Mouse (Mus musculus): ENCODE results near the gene Stkld1. TPM values are rescaled to one million over a fixed set of nuclear protein-coding genes. Genes with fewer than 3 reads are reported as not detected.

Gene Stkld1
- under 1 TPM in 1 of 2 experiments, not detected in 1; 0.08 TPM for polyA plus RNA-seq (2012; fragmentation: generic; extraction: Trizol)

DNA sequence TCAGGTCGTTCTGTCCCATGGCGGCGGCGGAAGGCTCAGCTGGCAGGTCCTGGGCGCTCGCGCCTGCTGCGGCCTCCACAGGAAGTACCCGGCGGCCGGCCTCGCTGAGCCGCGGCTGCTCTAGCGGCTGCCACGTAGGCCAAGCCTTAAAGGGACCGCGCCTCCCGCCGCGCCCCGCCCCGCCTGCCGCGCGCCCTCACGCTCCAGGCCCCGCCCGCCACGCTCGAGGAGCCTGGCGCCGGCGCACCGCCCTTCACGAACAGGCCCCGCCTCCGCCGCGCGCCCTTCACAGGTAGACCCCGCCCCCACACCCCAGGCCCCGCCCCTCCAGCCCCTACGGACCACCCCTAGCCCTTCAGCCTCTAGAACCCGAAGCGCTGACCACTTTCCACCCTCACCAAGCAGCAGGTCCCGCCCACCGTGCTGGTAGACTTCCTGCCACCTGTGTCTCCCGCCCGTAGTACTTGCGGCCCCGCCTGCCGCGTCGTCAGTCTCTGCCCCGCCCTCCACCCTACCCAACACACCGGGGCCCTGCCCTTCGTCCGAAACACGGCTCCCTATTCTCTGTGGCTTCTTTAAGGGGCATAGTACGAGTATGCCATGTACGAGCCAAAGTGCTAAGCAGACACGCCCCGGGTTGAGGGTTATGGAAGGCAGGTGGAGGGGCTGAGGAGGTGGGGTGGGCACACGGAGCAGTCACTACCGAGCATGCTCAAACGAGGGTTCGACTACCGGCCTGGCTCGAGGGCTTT, at the start of gene Stkld1, which contains the start of gene Surf4:
TSS of gene Stkld1 (plus strand) at position 744 of the 752 bp plus-strand sequence.
TSS of gene Surf4 (minus strand) at position 625 of the 752 bp plus-strand sequence.

DNA sequence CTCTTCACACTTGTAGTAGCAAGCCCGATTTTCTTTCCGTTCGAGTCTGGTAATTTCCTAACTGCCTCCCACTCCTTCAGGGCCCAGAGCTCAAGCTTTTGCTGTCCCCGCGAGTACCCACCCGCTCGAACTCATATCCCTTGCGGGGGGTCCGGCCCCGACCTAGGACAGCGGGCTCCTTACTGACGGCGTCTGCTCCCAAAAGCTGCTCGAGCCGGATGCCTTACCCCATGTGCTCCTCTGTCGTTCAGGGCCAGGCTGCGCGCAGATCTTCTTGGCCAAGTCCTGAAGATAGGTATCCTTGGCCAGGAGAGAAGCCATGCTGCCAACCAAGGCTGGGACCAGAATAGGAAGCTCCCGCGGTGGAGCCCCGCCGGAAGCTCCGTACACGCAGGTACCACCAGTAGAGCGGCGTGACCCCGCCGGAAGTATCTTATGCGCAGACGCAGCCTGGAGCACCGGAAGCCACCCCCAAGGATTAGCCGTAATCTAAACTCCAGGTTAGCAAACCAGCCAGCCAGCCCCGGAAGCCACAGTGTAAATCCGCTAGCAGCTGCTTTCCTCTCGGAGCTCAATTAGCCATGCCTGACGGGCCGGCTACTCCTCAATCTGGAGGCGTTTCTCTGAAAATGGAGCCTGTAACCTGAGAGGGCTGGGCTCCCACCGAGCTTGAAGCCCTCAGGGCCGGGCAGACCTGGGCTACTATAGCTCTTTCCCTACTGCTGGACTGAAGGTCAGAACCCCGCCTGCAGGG, 31.2 kb upstream of the Stkld1 start, which contains the start of gene Surf6:
TSS of gene Surf6 (minus strand) at position 413 of the 754 bp plus-strand sequence.

DNA sequence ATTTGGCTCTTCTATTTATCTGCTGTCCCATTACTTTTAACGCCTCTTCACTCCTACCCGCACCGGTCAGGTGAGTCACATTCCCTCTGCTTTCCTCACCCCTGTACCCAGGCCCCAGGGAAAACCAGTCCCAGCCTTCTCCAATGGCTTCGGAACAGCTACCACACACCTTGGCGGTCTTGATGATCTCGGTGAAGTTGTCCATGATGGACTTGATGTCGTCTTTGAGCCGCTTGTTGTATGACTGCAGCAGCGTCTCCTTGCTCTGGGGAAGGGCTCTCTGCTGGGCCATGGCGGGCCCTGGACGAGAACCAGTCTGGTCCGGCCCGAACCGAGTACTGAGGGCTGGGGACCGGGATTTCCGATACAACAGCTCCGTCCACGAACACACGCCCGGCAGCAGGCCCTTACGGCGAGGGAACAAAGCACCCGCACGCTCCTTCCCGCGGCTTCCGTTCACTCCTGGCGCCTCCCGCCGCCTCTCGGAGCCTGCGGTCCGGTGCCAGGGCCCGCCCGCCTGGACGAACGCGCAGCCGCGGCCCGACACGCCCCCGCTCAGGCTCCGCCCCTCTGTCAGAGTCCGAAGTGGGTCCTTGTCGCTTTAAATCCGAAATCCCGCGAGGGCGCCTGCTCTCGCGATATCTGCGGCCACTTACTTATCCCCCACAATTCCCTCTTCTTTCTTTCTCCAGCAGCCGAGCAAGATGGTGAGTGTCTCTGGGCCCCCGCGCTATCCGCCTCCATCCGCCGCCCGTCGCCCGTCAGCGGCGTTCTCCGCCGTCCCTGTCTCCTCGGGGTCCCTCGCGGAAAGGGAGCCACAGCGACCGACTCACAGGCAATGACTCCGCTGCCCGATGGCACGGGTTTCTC, 23.5 kb upstream of the Stkld1 start, which contains the start of the genes Med22 and Rpl7a:
TSS of gene Med22 (minus strand) at position 554 of the 870 bp plus-strand sequence.
TSS of gene Rpl7a (plus strand) at position 641 of the 870 bp plus-strand sequence.

DNA sequence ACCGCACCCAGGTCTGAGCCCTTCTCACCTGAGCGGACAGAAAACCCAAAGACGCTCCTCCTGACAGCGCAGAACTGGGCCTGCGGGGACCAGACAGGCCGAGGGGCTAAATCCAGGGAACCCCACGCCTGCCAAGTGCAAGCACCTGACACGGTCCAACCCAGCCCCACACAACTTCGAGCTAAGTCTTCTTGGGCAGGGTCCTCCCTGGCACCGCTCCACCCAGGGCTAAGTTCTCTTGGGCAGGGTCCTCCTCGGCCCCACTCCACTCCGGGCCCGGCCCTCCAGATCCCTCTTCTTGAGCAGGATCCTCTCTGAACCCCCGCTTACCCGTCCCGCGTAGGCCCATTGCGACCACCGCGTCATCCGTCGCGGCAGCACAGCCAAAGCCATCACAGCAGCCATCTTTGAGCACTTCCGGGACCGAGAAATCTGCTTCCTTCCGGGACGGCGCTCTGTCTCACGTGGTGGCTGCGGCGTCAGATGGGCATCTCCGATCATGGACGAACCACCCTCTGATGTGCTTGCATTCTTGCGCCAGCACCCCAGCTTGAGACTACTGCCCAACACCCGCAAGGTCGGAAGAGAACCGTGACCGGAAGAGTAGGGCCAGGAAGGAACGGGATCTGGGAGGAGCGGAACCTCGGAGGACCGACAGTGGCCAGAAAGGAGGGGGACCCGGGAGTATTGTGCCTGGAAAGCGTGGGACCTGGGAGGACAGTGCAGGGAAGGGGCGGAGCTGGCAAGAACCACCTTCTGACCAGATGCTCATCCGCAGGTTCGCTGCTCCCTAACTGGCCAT, 17.7 kb upstream of the Stkld1 start, which contains the start of the genes Surf2 and Surf1:
TSS of gene Surf2 (plus strand) at position 441 of the 802 bp plus-strand sequence.
TSS of gene Surf1 (minus strand) at position 604 of the 802 bp plus-strand sequence.

DNA sequence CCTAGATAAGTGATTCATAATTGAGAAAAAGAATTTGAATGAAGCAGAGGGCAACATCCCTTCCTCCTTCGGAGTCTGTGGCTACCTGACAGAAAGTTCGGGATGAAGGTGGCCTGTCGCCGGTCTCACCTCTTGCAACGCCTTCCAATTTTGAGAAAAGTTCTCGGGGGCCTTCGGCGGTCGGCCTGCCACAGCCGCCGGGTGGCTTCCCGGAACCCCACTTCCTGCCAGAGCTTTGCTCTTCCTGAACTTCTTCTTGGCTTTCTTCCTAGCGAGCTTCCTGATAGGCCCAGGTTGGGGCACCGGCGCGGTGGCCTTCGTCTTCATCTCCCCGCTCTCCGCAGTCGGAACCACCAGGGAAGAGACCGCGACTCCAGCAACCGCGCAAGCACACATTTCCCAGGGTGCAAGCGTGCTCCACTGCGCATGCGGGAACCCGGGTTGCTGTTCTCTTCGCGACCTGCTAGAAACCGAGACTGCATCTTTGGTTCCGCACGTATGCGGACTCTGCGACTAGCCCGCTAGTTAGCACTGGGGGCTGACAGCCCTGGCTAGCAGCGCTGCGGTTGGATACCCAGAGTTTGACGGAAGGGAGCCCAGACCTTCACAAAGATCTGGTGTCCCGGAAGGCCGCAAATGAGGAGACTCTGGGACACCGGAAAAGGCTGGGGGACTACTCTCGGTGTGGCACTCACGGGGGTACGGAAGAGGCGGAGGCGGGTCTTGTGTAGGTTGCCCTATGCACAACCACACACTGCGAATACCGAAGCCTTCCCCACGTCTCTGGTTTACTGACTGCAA, 30.3 kb downstream of the Stkld1 start, which contains the start of gene Rexo4:
TSS of gene Rexo4 (minus strand) at position 464 of the 801 bp plus-strand sequence.

DNA sequence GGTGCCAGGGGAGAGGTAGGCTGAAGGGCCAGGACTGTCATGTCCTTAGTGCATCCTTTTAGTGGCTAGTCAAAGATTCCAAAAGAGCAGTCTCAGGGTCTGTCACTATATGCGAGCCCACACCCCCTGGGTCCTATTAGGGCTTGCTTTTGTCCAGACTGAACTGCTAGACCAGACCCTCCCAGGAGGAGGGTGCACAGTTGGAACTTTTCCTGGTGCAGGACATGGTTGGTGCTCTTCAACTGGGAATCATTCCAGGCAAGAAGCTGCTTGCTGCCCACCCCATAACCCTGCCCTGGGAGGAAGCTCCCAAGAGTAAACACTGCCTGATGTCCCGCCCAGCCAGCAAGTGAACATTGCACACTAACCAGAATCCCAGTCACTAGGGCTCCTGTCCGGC, 39.3 kb downstream of the Stkld1 start, which contains the start of gene Adamts13:
TSS of gene Adamts13 (plus strand) at position 301 of the 400 bp plus-strand sequence.

Other genes with a start within 250 kb of the Stkld1 start
- gene Abo, start 69.1 kb upstream of the Stkld1 start, polyA plus RNA-seq (2012; fragmentation: generic; extraction: Trizol), result not detected
- gene Surf6, start 31.2 kb upstream of the Stkld1 start, polyA plus RNA-seq (2012; fragmentation: generic; extraction: Trizol), result 10 to 100 TPM in 1 of 2 experiments, 1 to 10 TPM in 1; 6.2 to 11.8 TPM
- gene Med22, start 23.4 kb upstream of the Stkld1 start, polyA plus RNA-seq (2012; fragmentation: generic; extraction: Trizol), result 10 to 100 TPM; 18.1 to 33.0 TPM
- gene Rpl7a, start 23.3 kb upstream of the Stkld1 start, polyA plus RNA-seq (2012; fragmentation: generic; extraction: Trizol), result 1,000 to 10,000 TPM; 2,251 to 2,959 TPM
- gene Surf2, start 17.7 kb upstream of the Stkld1 start, polyA plus RNA-seq (2012; fragmentation: generic; extraction: Trizol), result 10 to 100 TPM; 14.8 to 23.7 TPM
- 10 to 100 TPM; 46.8 to 97.0 TPM for gene Surf1, start 17.5 kb upstream of the Stkld1 start, polyA plus RNA-seq (2012; fragmentation: generic; extraction: Trizol)
- gene Surf4, start 119 bp upstream of the Stkld1 start, polyA plus RNA-seq (2012; fragmentation: generic; extraction: Trizol), result 100 to 1,000 TPM in 1 of 2 experiments, 10 to 100 TPM in 1; 94.2 to 135 TPM
- 10 to 100 TPM; 10.3 to 29.9 TPM for gene Rexo4, start 30.3 kb downstream of the Stkld1 start, polyA plus RNA-seq (2012; fragmentation: generic; extraction: Trizol)
- gene Adamts13, start 39.4 kb downstream of the Stkld1 start, polyA plus RNA-seq (2012; fragmentation: generic; extraction: Trizol), result not detected
- gene Cacfd1, start 75.9 kb downstream of the Stkld1 start, polyA plus RNA-seq (2012; fragmentation: generic; extraction: Trizol), result 10 to 100 TPM in 1 of 2 experiments, 1 to 10 TPM in 1; 8.0 to 30.6 TPM
- gene Slc2a6, start 94.0 kb downstream of the Stkld1 start, polyA plus RNA-seq (2012; fragmentation: generic; extraction: Trizol), result under 1 TPM; 0.51 to 0.78 TPM
- not detected for gene Mymk, start 138.1 kb downstream of the Stkld1 start, polyA plus RNA-seq (2012; fragmentation: generic; extraction: Trizol)
- gene Adamtsl2, start 145.3 kb downstream of the Stkld1 start, polyA plus RNA-seq (2012; fragmentation: generic; extraction: Trizol), result under 1 TPM; 0.16 to 0.19 TPM
- not detected for gene Fam163b, start 208.4 kb downstream of the Stkld1 start, polyA plus RNA-seq (2012; fragmentation: generic; extraction: Trizol)
- gene Dbh, start 231.2 kb downstream of the Stkld1 start, polyA plus RNA-seq (2012; fragmentation: generic; extraction: Trizol), result not detected

Data from C3H10T1/2 (cell line).